Mouse (Mus musculus) midbrain, embryonic 16.5 days (tissue): ENCODE measurements around the gene Tpcn1. TPM values are rescaled to one million over a fixed set of nuclear protein-coding genes. Genes with fewer than 3 reads are reported as not detected.
A peak's percentile ranks its signal among the peaks of the same experiment; 100 is the strongest.

Source experiments
- ATAC-seq: fragments of 200-750 bp; cut with Nextera tagmentation; 2 replicates; pipeline ENCODE4 v1.8.0; 2017; ENCODE audit warnings: moderate TSS enrichment
- H3K27ac ChIP-seq: fragments of 300-500 bp; sonication (generic); 2 replicates; pipeline ENCODE4 v1.5.1; 2014; ENCODE audit warnings: mild to moderate bottlenecking, low read length, mixed read lengths
- H3K27me3 ChIP-seq: fragments of 300-500 bp; sonication (generic); 2 replicates; pipeline ENCODE4 v1.6.1; 2014; ENCODE audit warnings: low read depth, low read length, mixed read lengths; ENCODE audit not compliant: control insufficient read depth, insufficient read depth
- H3K36me3 ChIP-seq: fragments of 300-500 bp; sonication (generic); 2 replicates; pipeline ENCODE4 v1.6.1; 2014; ENCODE audit warnings: mild to moderate bottlenecking, low read length, moderate library complexity, mixed read lengths; ENCODE audit not compliant: control insufficient read depth, insufficient read depth
- H3K4me1 ChIP-seq: fragments of 300-500 bp; sonication (generic); 2 replicates; pipeline ENCODE4 v1.6.1; 2014; ENCODE audit warnings: mild to moderate bottlenecking, low read length, mixed read lengths; ENCODE audit not compliant: control insufficient read depth, insufficient read depth
- H3K4me2 ChIP-seq: fragments of 300-500 bp; sonication (generic); 2 replicates; pipeline ENCODE4 v1.6.1; 2014; ENCODE audit warnings: mild to moderate bottlenecking, low read length, mixed read lengths
- H3K4me3 ChIP-seq: fragments of 300-500 bp; sonication (generic); 2 replicates; pipeline ENCODE4 v1.5.1; 2014; ENCODE audit warnings: low read depth, mild to moderate bottlenecking, low read length, moderate library complexity, mixed read lengths
- H3K9ac ChIP-seq: fragments of 300-500 bp; sonication (generic); 2 replicates; pipeline ENCODE4 v1.6.1; 2014; ENCODE audit warnings: low read depth, low read length, mixed read lengths
- H3K9me3 ChIP-seq: fragments of 300-500 bp; sonication (generic); replicated peaks from 2 replicates; pipeline ENCODE4 v1.6.1; 2014; ENCODE audit warnings: mild to moderate bottlenecking, low read length, mixed read lengths; ENCODE audit not compliant: control insufficient read depth, poor library complexity, severe bottlenecking
- WGBS: fragments of 180-500 bp; shearing (Covaris S2); extraction: QIAGEN DNeasy Blood & Tissue Kit; methylation state at CpG from one replicate; pipeline ENCODE4 v1.1.7; 2014; 5-methylcytosine and 5-hydroxymethylcytosine counted together
- polyA plus RNA-seq: library from polyadenylated mRNA; unstranded; fragments of >200 nt; fragmentation: Nextera tagmentation; extraction: Ambion mirVana; gene quantifications from 2 replicates; pipeline ENCODE4 v1.2.1, GENCODE M21; 2015

Gene Tpcn1
- polyA plus RNA-seq, 1 experiment from 2014 or later: 13.1 TPM

GRCm38 (mm10) chr5:120577935-120578441, 10.5 kb downstream of the Tpcn1 start:
- Histone ChIP-seq H3K4me2 (no peak overlapping the region), H3K36me3 (no peaks in the 10 kb centered on the region), H3K9ac (no peak overlapping the region), H3K9me3 (no peaks in the 10 kb centered on the region), H3K27me3 (no peaks in the 10 kb centered on the region), H3K4me3 (no peak overlapping the region), H3K27ac (no peak overlapping the region), H3K4me1 (no peaks in the 10 kb centered on the region; the same call in 1 of the 2 replicates)
- WGBS: 59% methylated on average over 10 of the region's 10 CpGs
- ATAC-seq: no peak

- H3K27me3 ChIP-seq: no peaks in the 10 kb centered on the region
- no peaks in the 10 kb centered on the region for H3K9me3 ChIP-seq
- no peak overlapping the region for H3K4me2 ChIP-seq
- no peaks in the 10 kb centered on the region; the same call in 1 of the 2 replicates for H3K4me1 ChIP-seq
- H3K36me3 ChIP-seq: no peaks in the 10 kb centered on the region
- H3K27ac ChIP-seq: no peak overlapping the region
- no peak for ATAC-seq
- no peak overlapping the region for H3K9ac ChIP-seq
- 80% methylated on average over 11 of the region's 11 CpGs for WGBS
- no peak overlapping the region for H3K4me3 ChIP-seq
Measured at GRCm38 (mm10) chr5:120576781-120577301, 11.6 kb downstream of the Tpcn1 start.

- Histone ChIP-seq H3K27me3 (no peaks in the 10 kb centered on the region), H3K4me2 (no peak overlapping the region), H3K9me3 (no peaks in the 10 kb centered on the region), H3K27ac (no peak overlapping the region), H3K36me3 (no peaks in the 10 kb centered on the region), H3K4me1 (peaks cover 7% of the 10 kb centered on the region; the same call in 1 of the 2 replicates), H3K9ac (no peak overlapping the region), H3K4me3 (no peak overlapping the region)
- no peak for ATAC-seq
- WGBS: 70% methylated on average over 10 of the region's 10 CpGs
Measured at GRCm38 (mm10) chr5:120574469-120575063, 13.9 kb downstream of the Tpcn1 start.

- WGBS: 48% methylated on average over 14 of the region's 14 CpGs
- no peak overlapping the region for H3K9ac ChIP-seq
- H3K9me3 ChIP-seq: no peaks in the 10 kb centered on the region
- no peak for ATAC-seq
- 0 out of 2 replicates have a peak overlapping the region, but pooled peaks have one; percentile 24 for H3K27ac ChIP-seq
- peaks cover 35% of the 10 kb centered on the region for H3K4me1 ChIP-seq
- H3K4me3 ChIP-seq: no peak overlapping the region
- H3K36me3 ChIP-seq: no peaks in the 10 kb centered on the region
- no peak overlapping the region for H3K4me2 ChIP-seq
- no peaks in the 10 kb centered on the region for H3K27me3 ChIP-seq
Measured at GRCm38 (mm10) chr5:120571056-120571740, 17.3 kb downstream of the Tpcn1 start.

- Histone ChIP-seq H3K4me2 (no peak overlapping the region), H3K36me3 (no peaks in the 10 kb centered on the region), H3K9ac (no peak overlapping the region), H3K9me3 (no peaks in the 10 kb centered on the region), H3K4me3 (no peak overlapping the region), H3K4me1 (peaks cover 43% of the 10 kb centered on the region), H3K27me3 (no peaks in the 10 kb centered on the region), H3K27ac (no peak overlapping the region)
- WGBS: 74% methylated on average over 11 of the region's 11 CpGs
- no peak for ATAC-seq
Measured at GRCm38 (mm10) chr5:120570289-120570897, 18.1 kb downstream of the Tpcn1 start.

- H3K27ac ChIP-seq: no peak overlapping the region
- H3K4me1 ChIP-seq: peaks cover 49% of the 10 kb centered on the region
- H3K36me3 ChIP-seq: no peaks in the 10 kb centered on the region
- H3K27me3 ChIP-seq: no peaks in the 10 kb centered on the region
- H3K9me3 ChIP-seq: no peaks in the 10 kb centered on the region
- ATAC-seq: no peak
- no peak overlapping the region for H3K4me2 ChIP-seq
- no peak overlapping the region for H3K4me3 ChIP-seq
- 91% methylated on average over 3 of the region's 3 CpGs for WGBS
- H3K9ac ChIP-seq: no peak overlapping the region
Measured at GRCm38 (mm10) chr5:120569791-120570190, 18.7 kb downstream of the Tpcn1 start.

GRCm38 (mm10) chr5:120568964-120569363, 19.5 kb downstream of the Tpcn1 start:
- H3K9ac ChIP-seq: no peak overlapping the region
- H3K4me3 ChIP-seq: no peak overlapping the region
- no peaks in the 10 kb centered on the region for H3K36me3 ChIP-seq
- no peaks in the 10 kb centered on the region for H3K27me3 ChIP-seq
- no peak for ATAC-seq
- peaks cover 51% of the 10 kb centered on the region for H3K4me1 ChIP-seq
- H3K4me2 ChIP-seq: no peak overlapping the region
- 90% methylated on average over 4 of the region's 4 CpGs for whole genome bisulfite sequencing
- H3K27ac ChIP-seq: peak overlapping the region; percentile 81
- H3K9me3 ChIP-seq: no peaks in the 10 kb centered on the region

GRCm38 (mm10) chr5:120568336-120568768, 20.1 kb downstream of the Tpcn1 start:
- WGBS: 42% methylated on average over 9 of the region's 9 CpGs
- ATAC-seq: peak; percentile 29; the same call in 1 of the 2 replicates
- peaks cover 52% of the 10 kb centered on the region for H3K4me1 ChIP-seq
- H3K9ac ChIP-seq: peak overlapping the region; percentile 31; the same call in 1 of the 2 replicates
- H3K36me3 ChIP-seq: no peaks in the 10 kb centered on the region
- H3K27me3 ChIP-seq: no peaks in the 10 kb centered on the region
- no peaks in the 10 kb centered on the region for H3K9me3 ChIP-seq
- no peak overlapping the region for H3K4me3 ChIP-seq
- H3K4me2 ChIP-seq: peak overlapping the region; percentile 23
- peak overlapping the region; percentile 81 for H3K27ac ChIP-seq
